Mouse (Mus musculus) cerebellum, postnatal 10 days (tissue): ENCODE results near the gene Adam4.
"Not testable (repeated sequence)": the region's sequence is repeated elsewhere in the genome, so short reads cannot be mapped to it uniquely, and the experiment has no call there.

Experiments used
- DNase-seq, 2 experiments: peaks; one replicate each; pipeline ENCODE4 v3.0.0; 2021; ENCODE audit warnings: mixed read lengths in 2 of 2

Adam4 gene

DNA sequence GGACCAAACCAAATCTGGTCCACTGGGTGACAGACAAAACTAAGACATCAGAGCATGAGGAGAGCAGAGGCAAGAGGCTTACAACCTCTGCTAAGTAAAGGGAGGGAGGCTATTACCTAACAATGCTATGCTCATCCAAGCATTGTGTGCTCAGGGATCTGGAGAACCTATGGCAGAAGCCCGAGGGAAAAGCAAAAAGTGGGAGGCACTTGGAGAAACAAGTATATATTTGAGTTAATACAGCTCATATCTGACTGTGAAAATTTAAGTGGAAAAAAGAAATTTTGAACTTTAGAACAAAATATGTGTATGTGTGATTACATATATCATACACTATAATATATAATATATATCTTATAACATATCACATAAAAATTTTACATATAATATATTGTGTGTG lies at the start of gene Adam4:
Gene Adam4, minus strand, starts transcription at position 101 of the 400 bp plus-strand sequence.
- no peak for DNase-seq

- DNase-seq = not testable (repeated sequence)
These were observed 37.3 kb upstream of the Adam4 start for GRCm38 (mm10) chr12:81459051-81459450.

- DNase-seq = not testable (repeated sequence)
These were observed 17.2 kb upstream of the Adam4 start for GRCm38 (mm10) chr12:81438985-81439384.

- DNase-seq = not testable (repeated sequence)
These were observed 13.0 kb upstream of the Adam4 start for GRCm38 (mm10) chr12:81434778-81435177.

- peak; percentile 11 to 16 for DNase-seq
These were observed 8.5 kb downstream of the Adam4 start for GRCm38 (mm10) chr12:81413211-81413610.

GRCm38 (mm10) chr12:81408966-81409365 lies 12.8 kb downstream of the Adam4 start:
- no peak for DNase-seq

DNA sequence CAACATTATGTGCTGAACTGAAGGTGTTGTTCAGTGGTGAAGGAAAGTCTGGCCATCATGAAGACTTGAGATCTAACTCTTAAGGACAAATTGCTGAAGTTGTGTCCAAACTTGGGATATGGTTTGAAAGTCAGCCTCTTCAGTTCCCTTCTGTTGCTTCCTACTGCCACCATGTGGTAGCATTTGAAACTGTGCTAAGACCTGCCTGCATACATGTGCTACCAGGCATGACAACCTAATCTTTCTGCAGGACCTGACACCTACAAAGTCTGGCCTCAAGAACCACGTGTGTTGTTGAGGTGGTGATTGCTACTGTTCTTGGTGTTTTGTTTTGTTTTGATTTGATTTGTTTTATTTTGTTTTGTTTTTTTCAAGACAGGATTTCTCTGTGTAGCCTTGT lies 19.6 kb downstream of the Adam4 start:
- DNase-seq = peak; percentile 87 to 91

DNA sequence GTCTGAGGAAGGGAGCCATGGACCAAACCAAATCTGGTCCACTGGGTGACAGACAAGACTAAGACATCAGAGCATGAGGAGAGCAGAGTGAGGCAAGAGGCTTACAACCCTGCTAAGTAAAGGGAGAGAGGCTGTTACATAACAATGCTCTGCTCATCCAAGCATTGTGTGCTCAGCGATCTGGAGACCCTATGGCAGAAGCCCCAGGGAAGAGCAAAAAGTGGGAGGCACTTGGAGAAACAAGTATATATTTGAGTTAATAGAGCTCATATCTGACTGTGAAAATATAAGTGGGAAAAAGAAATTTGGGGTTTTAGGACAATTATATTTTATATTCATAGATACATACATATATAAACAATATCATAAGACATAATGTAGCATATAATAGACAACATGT lies 42.4 kb downstream of the Adam4 start, which contains the start of gene Gm4787:
Gene Gm4787, minus strand, starts transcription at position 101 of the 400 bp plus-strand sequence.
- not testable (repeated sequence) for DNase-seq
